Mouse (Mus musculus) heart, embryonic 13.5 days (tissue): ENCODE data around the gene Lingo1. TPM values are rescaled to one million over a fixed set of nuclear protein-coding genes. Genes with fewer than 3 reads are reported as not detected.

Source experiments
- ATAC-seq: fragments of 200-750 bp; cut with Nextera tagmentation; 2 replicates; pipeline ENCODE4 v1.8.0; 2017; ENCODE audit warnings: moderate TSS enrichment; ENCODE audit not compliant: insufficient number of reproducible peaks, low FRiP score, low TSS enrichment; ENCODE audit errors: extremely low read depth
- H3K27ac ChIP-seq: fragments of 300-500 bp; sonication (generic); replicated peaks from 2 replicates; pipeline ENCODE4 v1.5.1; 2015; ENCODE audit warnings: moderate library complexity, mild to moderate bottlenecking, inconsistent platforms
- H3K27me3 ChIP-seq: fragments of 300-500 bp; sonication (generic); replicated peaks from 2 replicates; pipeline ENCODE4 v1.6.1; 2015; ENCODE audit warnings: mild to moderate bottlenecking, inconsistent platforms
- H3K36me3 ChIP-seq: fragments of 300-500 bp; sonication (generic); 2 replicates; pipeline ENCODE4 v1.6.1; 2015; ENCODE audit warnings: mild to moderate bottlenecking, inconsistent platforms
- H3K4me1 ChIP-seq: fragments of 300-500 bp; sonication (generic); 2 replicates; pipeline ENCODE4 v1.6.1; 2015; ENCODE audit warnings: inconsistent platforms
- H3K4me2 ChIP-seq: fragments of 300-500 bp; sonication (generic); 2 replicates; pipeline ENCODE4 v1.6.1; 2015; ENCODE audit warnings: inconsistent platforms, mild to moderate bottlenecking, moderate library complexity
- H3K4me3 ChIP-seq: fragments of 300-500 bp; sonication (generic); 2 replicates; pipeline ENCODE4 v1.5.1; 2015; ENCODE audit warnings: moderate library complexity, mild to moderate bottlenecking, inconsistent platforms
- H3K9ac ChIP-seq: fragments of 300-500 bp; sonication (generic); 2 replicates; pipeline ENCODE4 v1.6.1; 2015; ENCODE audit warnings: inconsistent platforms, mild to moderate bottlenecking, moderate library complexity
- H3K9me3 ChIP-seq: fragments of 300-500 bp; sonication (generic); 2 replicates; pipeline ENCODE4 v1.6.1; 2016; ENCODE audit warnings: inconsistent platforms
- WGBS: fragments of 180-500 bp; shearing (Covaris S2); methylation state at CpG from one replicate; pipeline ENCODE4 v1.1.7; 2015; ENCODE audit warnings: mixed read lengths; 5-methylcytosine and 5-hydroxymethylcytosine counted together
- polyA plus RNA-seq: library from polyadenylated mRNA; unstranded; fragments of >200 nt; fragmentation: Nextera tagmentation; extraction: Ambion mirVana; gene quantifications from 2 replicates; pipeline ENCODE4 v1.2.1, GENCODE M21; 2015

The Lingo1 gene
- polyA plus RNA-seq, 1 experiment from 2014 or later, result 2.3 TPM

GRCm38 (mm10) chr9:56828146-56828545 is 31.9 kb upstream of the Lingo1 start:
- Histone ChIP-seq H3K27me3 (peaks cover 62% of the 10 kb centered on the region), H3K4me3 (no peak overlapping the region), H3K9me3 (no peaks in the 10 kb centered on the region), H3K4me1 (peaks cover 34% of the 10 kb centered on the region), H3K27ac (no peak overlapping the region), H3K36me3 (no peaks in the 10 kb centered on the region), H3K9ac (no peak overlapping the region), H3K4me2 (no peak overlapping the region)
- 32% methylated on average over 9 of the region's 9 CpGs for WGBS
- ATAC-seq, result no peak

GRCm38 (mm10) chr9:56825476-56826213 is 29.4 kb upstream of the Lingo1 start:
- Histone ChIP-seq H3K9ac (peak overlapping the region; percentile 63), H3K9me3 (no peaks in the 10 kb centered on the region), H3K4me3 (peak overlapping the region; percentile 33), H3K27me3 (peaks cover 54% of the 10 kb centered on the region), H3K27ac (no peak overlapping the region), H3K36me3 (no peaks in the 10 kb centered on the region), H3K4me2 (peak overlapping the region; percentile 65), H3K4me1 (peaks cover 20% of the 10 kb centered on the region)
- 13% methylated on average over 21 of the region's 21 CpGs for WGBS
- no peak for ATAC-seq

- no peak overlapping the region for H3K4me2 ChIP-seq
- peaks cover 51% of the 10 kb centered on the region for H3K27me3 ChIP-seq
- 20% methylated on average over 3 of the region's 3 CpGs for WGBS
- no peak overlapping the region for H3K9ac ChIP-seq
- no peak overlapping the region for H3K4me3 ChIP-seq
- H3K27ac ChIP-seq, result no peak overlapping the region
- no peaks in the 10 kb centered on the region for H3K9me3 ChIP-seq
- peaks cover 12% of the 10 kb centered on the region for H3K4me1 ChIP-seq
- no peak for ATAC-seq
- H3K36me3 ChIP-seq, result no peaks in the 10 kb centered on the region
These were observed 28.6 kb upstream of the Lingo1 start for GRCm38 (mm10) chr9:56824900-56825299.

GRCm38 (mm10) chr9:56810916-56811315 is 14.6 kb upstream of the Lingo1 start:
- H3K4me3 ChIP-seq, result no peak overlapping the region
- WGBS, result 69% methylated on average over 1 of the region's 1 CpGs
- ATAC-seq, result no peak

GRCm38 (mm10) chr9:56807990-56808389 is 11.7 kb upstream of the Lingo1 start:
- WGBS, result 75% methylated on average over 6 of the region's 6 CpGs
- no peak for ATAC-seq

More at GRCm38 (mm10) chr9:56810916-56811315, 14.6 kb upstream of the Lingo1 start:
- Histone ChIP-seq H3K27me3 (peaks cover 40% of the 10 kb centered on the region), H3K4me1 (peaks cover 22% of the 10 kb centered on the region), H3K4me2 (no peak overlapping the region), H3K27ac (no peak overlapping the region), H3K36me3 (no peaks in the 10 kb centered on the region), H3K9ac (no peak overlapping the region), H3K9me3 (peaks cover 4% of the 10 kb centered on the region)

GRCm38 (mm10) chr9:56803146-56803545 is 6.9 kb upstream of the Lingo1 start:
- Histone ChIP-seq H3K4me2 (no peak overlapping the region), H3K9me3 (no peaks in the 10 kb centered on the region), H3K9ac (no peak overlapping the region), H3K27me3 (peaks cover 64% of the 10 kb centered on the region), H3K36me3 (no peaks in the 10 kb centered on the region), H3K4me1 (no peaks in the 10 kb centered on the region), H3K4me3 (no peak overlapping the region), H3K27ac (no peak overlapping the region)
- WGBS, result 83% methylated on average over 7 of the region's 7 CpGs
- no peak for ATAC-seq

More at GRCm38 (mm10) chr9:56807990-56808389, 11.7 kb upstream of the Lingo1 start:
- H3K36me3 ChIP-seq, result no peaks in the 10 kb centered on the region
- H3K27me3 ChIP-seq, result peaks cover 42% of the 10 kb centered on the region
- no peak overlapping the region for H3K4me3 ChIP-seq
- H3K9me3 ChIP-seq, result peaks cover 4% of the 10 kb centered on the region
- H3K9ac ChIP-seq, result no peak overlapping the region
- H3K4me2 ChIP-seq, result no peak overlapping the region
- peaks cover 14% of the 10 kb centered on the region for H3K4me1 ChIP-seq
- H3K27ac ChIP-seq, result no peak overlapping the region

GRCm38 (mm10) chr9:56797876-56798275 is 1.6 kb upstream of the Lingo1 start:
- H3K4me3 ChIP-seq, result no peak overlapping the region
- peaks cover 17% of the 10 kb centered on the region for H3K4me1 ChIP-seq
- WGBS, result 4% methylated on average over 5 of the region's 5 CpGs
- H3K27me3 ChIP-seq, result peaks cover 90% of the 10 kb centered on the region
- no peak overlapping the region for H3K9ac ChIP-seq
- H3K4me2 ChIP-seq, result no peak overlapping the region
- no peak for ATAC-seq
- no peak overlapping the region for H3K27ac ChIP-seq
- H3K9me3 ChIP-seq, result no peaks in the 10 kb centered on the region
- no peaks in the 10 kb centered on the region for H3K36me3 ChIP-seq

GRCm38 (mm10) chr9:56796656-56797131 is 426 bp upstream of the Lingo1 start:
- under 1% methylated on average over 41 of the region's 41 CpGs for WGBS
- peaks cover 17% of the 10 kb centered on the region for H3K4me1 ChIP-seq
- no peaks in the 10 kb centered on the region for H3K9me3 ChIP-seq
- peak overlapping the region; percentile 66 for H3K9ac ChIP-seq
- no peak overlapping the region for H3K27ac ChIP-seq
- H3K36me3 ChIP-seq, result no peaks in the 10 kb centered on the region
- ATAC-seq, result no peak
- H3K27me3 ChIP-seq, result peaks cover 97% of the 10 kb centered on the region
- peak overlapping the region; percentile 59 for H3K4me3 ChIP-seq
- H3K4me2 ChIP-seq, result peak overlapping the region; percentile 94

GRCm38 (mm10) chr9:56791696-56792261 is 4.5 kb downstream of the Lingo1 start:
- Histone ChIP-seq H3K27me3 (peaks cover 51% of the 10 kb centered on the region), H3K4me2 (no peak overlapping the region), H3K4me1 (peaks cover 18% of the 10 kb centered on the region), H3K27ac (no peak overlapping the region), H3K4me3 (no peak overlapping the region), H3K36me3 (no peaks in the 10 kb centered on the region), H3K9me3 (no peaks in the 10 kb centered on the region), H3K9ac (no peak overlapping the region)
- no peak for ATAC-seq
- 63% methylated on average over 11 of the region's 11 CpGs for WGBS

GRCm38 (mm10) chr9:56784576-56784975 is 11.7 kb downstream of the Lingo1 start:
- no peak overlapping the region for H3K27ac ChIP-seq
- no peaks in the 10 kb centered on the region for H3K36me3 ChIP-seq
- H3K4me2 ChIP-seq, result no peak overlapping the region
- peaks cover 7% of the 10 kb centered on the region; the same call in 1 of the 2 replicates for H3K27me3 ChIP-seq
- ATAC-seq, result no peak
- no peaks in the 10 kb centered on the region for H3K9me3 ChIP-seq
- WGBS, result 78% methylated on average over 10 of the region's 10 CpGs
- no peak overlapping the region for H3K4me3 ChIP-seq
- H3K9ac ChIP-seq, result no peak overlapping the region
- H3K4me1 ChIP-seq, result no peaks in the 10 kb centered on the region

GRCm38 (mm10) chr9:56776881-56777801 is 19.1 kb downstream of the Lingo1 start:
- H3K27me3 ChIP-seq, result peaks cover 49% of the 10 kb centered on the region
- WGBS, result 72% methylated on average over 11 of the region's 11 CpGs
- H3K4me3 ChIP-seq, result no peak overlapping the region
- no peaks in the 10 kb centered on the region for H3K36me3 ChIP-seq
- no peak overlapping the region for H3K27ac ChIP-seq
- no peaks in the 10 kb centered on the region for H3K4me1 ChIP-seq
- H3K4me2 ChIP-seq, result no peak overlapping the region
- H3K9ac ChIP-seq, result no peak overlapping the region
- ATAC-seq, result no peak
- H3K9me3 ChIP-seq, result no peaks in the 10 kb centered on the region
